Mouse (Mus musculus) testis, adult 2 months (tissue): ENCODE results near the gene Mymx. TPM values are rescaled to one million over a fixed set of nuclear protein-coding genes. Genes with fewer than 3 reads are reported as not detected.

Experiments used
- H3K27ac ChIP-seq: fragments of 200-500 bp; 2 replicates; pipeline ENCODE4 v1.5.1; 2012; ENCODE audit warnings: low read depth, low read length; ENCODE audit not compliant: control insufficient read depth, insufficient read depth
- H3K27me3 ChIP-seq: fragments of 200-500 bp; 2 replicates; pipeline ENCODE4 v1.6.1; 2012; ENCODE audit warnings: mild to moderate bottlenecking, low read length, moderate library complexity; ENCODE audit not compliant: control insufficient read depth, insufficient read depth
- H3K36me3 ChIP-seq: fragments of 200-500 bp; 2 replicates; pipeline ENCODE4 v1.6.1; 2012; ENCODE audit warnings: mild to moderate bottlenecking, low read length; ENCODE audit not compliant: control insufficient read depth, insufficient read depth
- H3K4me1 ChIP-seq: fragments of 200-500 bp; 2 replicates; pipeline ENCODE4 v1.6.1; 2012; ENCODE audit warnings: low read length; ENCODE audit not compliant: control insufficient read depth, insufficient read depth
- H3K4me3 ChIP-seq: fragments of 200-500 bp; 2 replicates; pipeline ENCODE4 v1.5.1; 2012; ENCODE audit warnings: low read depth, mild to moderate bottlenecking, low read length, moderate library complexity, mixed read lengths; ENCODE audit not compliant: control insufficient read depth
- CTCF ChIP-seq: fragments of 200-500 bp; IDR thresholded peaks from 2 replicates; pipeline ENCODE4 v1.5.1; 2012; ENCODE audit warnings: low read depth, mild to moderate bottlenecking, inconsistent platforms, low read length, moderate library complexity; ENCODE audit not compliant: control insufficient read depth, insufficient read depth, insufficient replicate concordance
- POLR2A ChIP-seq: fragments of 200-500 bp; IDR thresholded peaks from 2 replicates; pipeline ENCODE4 v1.6.1; 2012; ENCODE audit warnings: low read depth, mild to moderate bottlenecking, inconsistent platforms, low read length, moderate library complexity; ENCODE audit not compliant: control insufficient read depth
- polyA plus RNA-seq: library from polyadenylated mRNA; depleted of rRNA; stranded (reverse); fragments of >200 nt; gene quantifications from 2 replicates; pipeline ENCODE4 v1.2.3, GENCODE M21; 2012

Mymx gene
- polyA plus RNA-seq, 1 experiment, result 3.4 TPM

- Histone ChIP-seq H3K27ac (no peak overlapping the region), H3K4me3 (no peak overlapping the region), H3K36me3 (no peaks in the 10 kb centered on the region), H3K27me3 (no peaks in the 10 kb centered on the region), H3K4me1 (peaks cover 7% of the 10 kb centered on the region)
- no peak for TF ChIP-seq CTCF
- TF ChIP-seq POLR2A, result no peak
Measured at GRCm38 (mm10) chr17:45579554-45579953, 22.3 kb downstream of the Mymx start.

- H3K36me3 ChIP-seq, result no peaks in the 10 kb centered on the region
- no peak overlapping the region for H3K4me3 ChIP-seq
- no peak overlapping the region for H3K27ac ChIP-seq
- TF ChIP-seq POLR2A, result no peak
- TF ChIP-seq CTCF, result peak; percentile 5; the same call in 1 of the 2 replicates
- H3K4me1 ChIP-seq, result peaks cover 11% of the 10 kb centered on the region
- no peaks in the 10 kb centered on the region for H3K27me3 ChIP-seq
Measured at GRCm38 (mm10) chr17:45578843-45579242, 23.1 kb downstream of the Mymx start.

- H3K27ac ChIP-seq, result no peak overlapping the region
Measured at GRCm38 (mm10) chr17:45578242-45578641, 23.7 kb downstream of the Mymx start.

GRCm38 (mm10) chr17:45575123-45575897 lies 26.6 kb downstream of the Mymx start:
- H3K4me1 ChIP-seq, result peaks cover 11% of the 10 kb centered on the region
- peaks cover 4% of the 10 kb centered on the region; the same call in 1 of the 2 replicates for H3K36me3 ChIP-seq
- H3K27me3 ChIP-seq, result no peaks in the 10 kb centered on the region
- no peak overlapping the region for H3K4me3 ChIP-seq
- H3K27ac ChIP-seq, result peak overlapping the region; percentile 98
- no peak for TF ChIP-seq CTCF
- TF ChIP-seq POLR2A, result no peak

More at GRCm38 (mm10) chr17:45578242-45578641, 23.7 kb downstream of the Mymx start:
- Histone ChIP-seq H3K4me1 (peaks cover 11% of the 10 kb centered on the region), H3K27me3 (no peaks in the 10 kb centered on the region), H3K4me3 (no peak overlapping the region), H3K36me3 (no peaks in the 10 kb centered on the region)
- no peak for TF ChIP-seq POLR2A
- no peak for TF ChIP-seq CTCF

GRCm38 (mm10) chr17:45574129-45574761 lies 27.7 kb downstream of the Mymx start:
- H3K4me3 ChIP-seq, result peak overlapping the region; percentile 90
- H3K4me1 ChIP-seq, result peaks cover 11% of the 10 kb centered on the region
- TF ChIP-seq CTCF (no peak), POLR2A (peak; percentile 24; the same call in 1 of the 2 replicates)

GRCm38 (mm10) chr17:45573780-45574123 lies 28.1 kb downstream of the Mymx start:
- H3K36me3 ChIP-seq, result peaks cover 4% of the 10 kb centered on the region
- no peak for TF ChIP-seq CTCF
- peak; percentile 48; the same call in 1 of the 2 replicates for TF ChIP-seq POLR2A
- H3K4me3 ChIP-seq, result peak overlapping the region; percentile 90
- no peaks in the 10 kb centered on the region for H3K27me3 ChIP-seq
- H3K27ac ChIP-seq, result peak overlapping the region; percentile 98
- peaks cover 11% of the 10 kb centered on the region for H3K4me1 ChIP-seq

More at GRCm38 (mm10) chr17:45574129-45574761, 27.7 kb downstream of the Mymx start:
- Histone ChIP-seq H3K36me3 (peaks cover 4% of the 10 kb centered on the region), H3K27me3 (no peaks in the 10 kb centered on the region), H3K27ac (peak overlapping the region; percentile 98)

- Histone ChIP-seq H3K27ac (peak within 1 kb of the TSS; percentile 98), H3K27me3 (no peaks in the 10 kb centered on the region), H3K36me3 (peaks cover 4% of the 10 kb centered on the region), H3K4me3 (peak within 1 kb of the TSS; percentile 90), H3K4me1 (peaks cover 11% of the 10 kb centered on the region)
- TF ChIP-seq CTCF (no peak), POLR2A (peak; percentile 99)
Measured at GRCm38 (mm10) chr17:45573087-45573779, 28.7 kb downstream of the Mymx start, which contains the start of gene Hsp90ab1. TSS of gene Hsp90ab1 (minus strand) at chr17:45573271.
